Mouse (Mus musculus): ENCODE results near the gene Cep63.

- TF ChIP-seq CTCF (IDR thresholded peaks at IDR 0.05; ENCODE audit: control insufficient read depth, insufficient read depth, low read length) (no peak), POLR2A (IDR thresholded peaks at IDR 0.05; ENCODE audit: borderline replicate concordance, control insufficient read depth, low read depth, low read length) (no peak)
These were observed 80.7 kb downstream of the Cep63 start for GRCm38 (mm10) chr9:102545406-102546255.
